Mouse (Mus musculus): ENCODE data around the gene Cdkl4.
"Not testable (repeated sequence)": the region's sequence is repeated elsewhere in the genome, so short reads cannot be mapped to it uniquely, and the experiment has no call there.

Cdkl4 gene

DNA sequence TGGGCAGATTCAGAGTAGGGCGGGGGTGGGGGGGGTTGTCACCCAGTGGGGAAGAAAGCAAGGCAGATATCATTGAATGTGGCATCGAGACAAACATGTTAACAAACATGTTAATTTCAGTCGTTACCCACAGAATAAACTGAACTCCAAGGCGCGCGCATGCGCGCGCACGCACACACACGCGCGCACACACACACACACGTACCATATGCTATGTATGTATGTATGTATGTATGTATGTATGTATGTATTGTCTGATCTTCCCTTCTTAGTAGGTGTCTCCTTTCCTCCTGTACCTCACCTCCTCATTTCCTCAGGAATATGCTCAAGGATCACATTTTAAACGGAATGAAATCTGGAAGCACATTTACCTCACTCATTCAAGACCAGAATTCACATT is at the start of gene Cdkl4:
Gene Cdkl4 (minus strand): TSS at position 175 of the 400 bp plus-strand sequence.
- no peak for DNase-seq

DNA sequence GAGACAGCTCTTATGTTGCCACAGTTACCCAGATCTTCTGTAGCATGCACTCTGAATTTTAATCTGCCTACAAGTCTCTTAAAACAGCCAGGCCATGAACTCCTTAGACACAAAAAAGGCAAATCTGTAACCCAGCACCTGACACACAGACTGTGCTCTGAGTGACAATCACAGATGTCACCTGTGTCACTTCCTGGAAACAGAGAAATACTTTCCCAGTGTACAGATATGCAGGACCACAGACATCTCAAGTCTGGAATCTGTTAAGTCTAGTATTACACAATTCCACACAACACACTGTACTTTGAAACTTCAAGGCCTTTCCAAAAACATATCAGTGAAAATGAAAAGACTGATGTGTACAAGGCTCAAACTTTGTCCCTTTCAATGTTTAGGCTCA is 47.4 kb upstream of the Cdkl4 start:
- no peak for DNase-seq

DNA sequence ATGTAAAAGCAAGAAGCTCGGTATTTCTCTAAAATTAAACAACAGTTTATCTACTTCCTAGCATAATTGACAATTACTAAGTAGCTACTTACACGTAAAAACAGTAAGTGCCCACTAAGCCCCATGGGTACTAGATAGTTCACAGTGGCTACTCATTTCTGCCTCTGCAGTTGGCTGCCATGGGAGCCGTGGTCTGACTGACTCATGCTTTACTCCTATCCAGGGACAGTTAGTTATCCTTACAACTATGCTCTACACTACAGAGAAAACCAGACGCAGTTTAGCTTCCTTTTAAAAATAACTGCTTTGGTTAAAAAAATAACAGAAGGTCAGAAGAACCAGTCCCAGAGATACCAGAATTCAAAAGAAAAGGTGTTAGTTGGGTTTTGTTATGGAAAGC is 44.1 kb upstream of the Cdkl4 start:
- no peak for DNase-seq

DNA sequence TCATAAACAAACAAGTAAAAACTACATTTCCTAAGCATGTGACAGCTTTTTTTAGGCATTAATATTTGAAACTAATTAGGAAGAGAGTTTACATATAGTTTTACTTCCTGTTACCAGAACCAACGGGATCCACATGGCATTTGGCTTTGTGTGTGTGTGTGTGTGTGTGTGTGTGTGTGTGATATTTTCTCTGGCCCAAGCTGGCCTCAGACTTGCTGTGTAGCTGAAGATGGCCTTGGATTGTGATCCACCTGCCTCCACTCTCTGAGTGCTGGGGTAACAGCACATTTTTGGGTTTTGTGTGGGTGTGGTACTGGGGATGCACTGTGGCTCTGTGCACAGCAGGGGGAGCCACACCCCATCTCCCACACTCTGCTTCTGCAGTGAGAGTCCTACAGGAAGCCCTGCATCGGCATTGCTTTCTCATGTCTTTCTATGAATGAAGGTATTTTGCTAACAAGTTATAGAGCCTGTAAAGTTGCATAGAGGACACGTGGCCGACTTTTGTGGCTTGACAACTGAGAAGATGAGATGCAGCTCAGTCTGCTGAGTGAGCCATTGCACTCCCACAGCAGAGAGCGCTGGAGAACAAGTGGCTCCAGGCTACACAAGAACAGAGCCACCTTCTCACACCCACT is 43.3 kb upstream of the Cdkl4 start:
- DNase-seq = peak; percentile 74 to 77

DNA sequence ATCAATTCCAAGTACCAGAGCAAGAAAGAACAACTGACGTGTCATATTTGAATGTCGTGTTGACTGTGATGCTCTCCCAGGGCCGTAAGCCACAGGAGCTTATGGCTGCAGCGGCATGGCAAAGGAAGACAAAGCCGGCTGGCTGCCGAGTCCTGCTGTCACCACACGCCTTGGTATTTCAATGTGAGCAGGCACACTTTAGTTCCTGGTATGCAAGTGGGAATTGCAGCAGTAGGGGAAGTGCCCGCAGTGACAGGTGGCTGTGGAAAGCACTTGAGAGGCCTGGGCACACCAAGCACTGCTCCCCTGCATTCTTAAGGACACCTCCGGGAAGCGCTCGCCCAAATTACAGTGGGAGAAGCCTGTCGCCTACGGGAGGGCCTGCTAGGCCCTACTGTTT is 41.9 kb upstream of the Cdkl4 start:
- peak; percentile 55 to 63 for DNase-seq

DNA sequence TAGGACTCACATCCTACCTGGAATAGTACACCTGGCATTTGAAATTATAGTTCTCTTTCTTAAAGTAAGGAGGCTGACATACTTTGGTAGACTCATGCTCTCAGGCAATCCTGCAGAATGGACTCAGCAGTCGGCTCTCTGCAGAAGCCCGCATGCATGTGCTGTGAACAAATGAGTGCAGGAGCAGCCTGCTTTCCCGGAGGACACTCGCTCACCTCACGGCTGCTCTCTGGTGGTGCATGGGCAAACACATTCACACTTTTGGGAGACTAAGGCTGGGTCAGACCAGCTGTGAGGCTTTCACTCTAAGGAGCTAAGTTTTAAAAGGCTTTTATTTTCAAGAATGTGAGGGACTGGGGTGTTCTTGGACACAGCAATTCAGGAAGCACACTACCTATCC is 41.3 kb upstream of the Cdkl4 start:
- DNase-seq = no peak

DNA sequence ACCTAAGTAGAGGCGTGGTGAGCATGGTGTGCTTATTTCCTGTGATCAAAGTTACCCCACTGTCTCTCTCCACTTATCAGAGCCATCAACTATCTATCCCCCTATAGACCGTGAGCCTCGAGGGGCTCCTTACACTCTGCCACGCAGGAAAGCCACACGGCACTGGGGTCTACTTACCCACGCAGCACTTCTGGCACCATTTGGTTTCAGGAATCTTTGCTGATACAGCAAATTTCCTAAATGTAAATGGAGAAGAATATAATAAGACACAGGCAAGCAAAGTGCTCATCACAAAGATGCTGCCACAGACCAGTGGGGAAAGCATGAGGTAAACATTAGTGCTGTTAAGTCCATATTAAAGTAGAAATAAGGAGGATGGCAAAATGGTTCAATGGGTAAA is 26.2 kb upstream of the Cdkl4 start:
- DNase-seq = no peak

DNA sequence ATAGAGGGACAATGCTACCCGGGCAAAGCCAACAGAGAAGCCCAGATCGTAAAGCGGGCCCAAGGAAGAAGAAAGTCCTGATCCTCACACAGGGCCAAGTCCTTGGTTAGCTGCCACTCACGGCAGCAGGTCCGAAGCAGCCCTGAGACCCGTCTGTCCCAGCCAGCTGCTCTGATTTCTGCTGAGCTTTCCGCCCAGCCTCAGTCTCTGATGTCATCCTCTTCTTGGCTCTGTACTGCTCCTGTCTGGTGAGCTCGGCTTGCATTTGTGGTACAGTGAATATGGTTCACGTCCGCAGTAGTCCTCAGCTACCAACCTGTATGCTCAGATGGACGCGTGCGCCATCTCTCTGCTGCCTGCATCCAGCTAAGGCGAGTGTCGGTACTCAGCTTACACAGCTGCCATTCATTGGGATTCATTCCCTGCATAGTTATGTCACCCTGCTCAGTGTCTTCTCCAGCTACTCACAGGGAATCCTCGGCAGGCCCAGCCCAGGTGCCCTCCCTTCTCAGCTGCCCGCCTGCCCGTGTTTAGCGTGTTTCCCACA is 25.5 kb upstream of the Cdkl4 start:
- DNase-seq = peak; percentile 31 to 37

DNA sequence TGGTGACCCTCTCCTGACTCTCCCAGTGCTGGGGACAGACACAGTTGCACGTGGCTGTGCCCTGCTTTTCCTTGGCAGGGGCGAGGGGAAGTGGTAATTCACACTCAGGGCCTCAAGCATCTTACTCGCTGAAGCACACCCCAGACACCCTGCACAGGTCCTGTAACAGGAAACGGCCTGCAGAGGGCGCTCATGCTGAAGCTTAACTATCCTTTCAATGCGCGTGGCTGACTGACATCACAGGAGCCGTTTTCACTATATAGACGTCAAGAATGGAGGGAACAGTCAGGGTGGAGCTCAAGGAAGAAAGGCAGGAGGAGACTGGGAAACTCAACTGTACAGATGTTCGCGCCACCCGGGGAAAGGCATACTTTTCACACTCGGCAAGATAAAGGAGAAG is 23.8 kb upstream of the Cdkl4 start:
- DNase-seq = peak; percentile 77 to 82

DNA sequence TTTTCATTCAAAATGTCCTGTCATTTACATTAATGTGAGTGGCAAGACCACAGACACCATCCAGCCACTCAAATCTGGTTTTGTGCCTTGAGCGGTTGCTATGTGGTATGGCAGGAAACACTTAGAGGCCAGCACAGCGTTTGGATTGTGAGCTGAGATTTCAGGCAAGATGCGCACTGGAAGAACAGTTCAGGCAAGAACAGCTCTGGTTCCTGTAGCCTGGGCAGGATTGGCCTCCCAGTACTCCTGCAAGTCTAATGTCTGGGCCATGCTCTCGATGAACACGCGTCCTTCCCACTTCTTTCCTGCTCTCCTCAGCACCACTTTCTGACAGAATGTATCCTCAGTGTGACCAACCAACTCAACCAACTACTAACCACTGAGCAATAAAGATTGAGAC is 5.4 kb upstream of the Cdkl4 start:
- no peak for DNase-seq

DNA sequence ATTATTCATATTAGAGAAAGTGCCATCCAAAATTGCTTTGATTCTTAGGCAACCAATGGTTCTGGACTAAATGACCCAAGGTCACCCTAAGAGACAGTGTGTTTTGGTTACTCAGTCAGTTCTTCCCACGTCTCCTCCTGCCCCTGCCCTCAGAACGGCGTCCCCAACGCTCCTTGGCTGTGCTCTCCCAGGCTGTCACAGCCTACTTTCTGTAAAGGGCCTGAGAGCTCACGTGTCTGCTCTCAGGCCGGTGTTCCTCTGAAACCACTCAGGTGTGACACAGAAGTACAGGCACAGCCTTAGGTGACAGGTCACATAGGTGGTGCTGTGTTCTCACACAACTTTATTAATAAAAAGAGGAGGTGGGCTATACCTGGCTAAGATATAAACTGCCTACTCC is 2.3 kb upstream of the Cdkl4 start:
- DNase-seq = no peak

DNA sequence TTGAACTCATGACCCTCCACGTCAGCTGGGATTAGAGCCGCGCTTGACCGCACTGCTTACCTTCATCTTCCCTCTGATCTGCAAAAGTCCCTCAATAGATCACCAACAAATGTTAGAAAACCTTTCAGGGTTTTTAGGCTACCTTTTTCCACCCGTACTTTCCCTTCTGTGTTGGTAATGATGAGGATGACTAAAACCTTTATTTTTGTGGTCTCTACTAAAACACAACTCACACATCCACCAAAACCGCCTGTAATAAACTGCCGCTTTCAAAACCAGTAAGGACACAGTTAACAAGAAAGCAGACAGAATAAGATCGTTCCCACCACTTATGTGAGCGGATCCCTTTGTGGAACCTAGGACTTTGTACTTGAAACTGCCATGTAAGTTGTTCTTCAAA is 1.5 kb upstream of the Cdkl4 start:
- DNase-seq = no peak

DNA sequence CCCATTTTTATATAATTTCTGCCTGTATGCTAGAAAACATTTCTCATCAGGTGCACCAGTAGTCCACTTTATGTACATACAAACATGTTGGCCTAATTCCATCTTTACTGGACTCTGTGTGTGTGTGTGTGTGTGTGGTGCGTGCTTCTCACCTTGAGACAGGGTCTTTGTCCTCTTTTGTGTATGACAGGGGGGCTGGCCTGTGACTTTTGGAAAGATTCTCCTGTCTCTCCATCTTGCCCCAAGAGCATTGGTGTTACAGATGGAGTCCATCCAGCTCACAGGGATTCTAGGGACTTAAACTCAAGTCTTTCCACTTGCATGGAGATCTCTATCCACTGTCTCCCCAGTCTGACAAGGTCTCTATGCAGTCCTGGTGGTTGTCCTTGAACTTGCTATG is 428 bp upstream of the Cdkl4 start:
- no peak for DNase-seq

DNA sequence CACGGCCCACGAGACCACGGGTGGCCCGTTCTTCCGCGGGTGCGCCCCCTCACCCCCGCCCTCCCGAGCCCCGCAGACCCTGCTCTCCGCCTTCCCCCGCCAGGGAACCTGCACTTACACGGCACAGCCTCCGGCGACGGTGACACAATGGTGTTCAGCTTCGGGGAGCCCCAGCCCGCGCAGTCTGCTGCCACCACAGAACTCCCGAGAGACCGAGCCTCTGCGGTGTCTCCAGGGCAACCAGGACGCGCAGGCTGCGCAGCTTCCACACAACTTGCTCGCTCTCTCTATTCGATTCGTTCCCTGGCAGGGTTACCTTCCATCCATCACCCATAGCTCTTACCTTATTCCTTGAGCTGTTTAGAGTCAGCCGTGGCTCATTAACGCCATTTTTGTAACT is 399 bp downstream of the Cdkl4 start:
- peak; percentile 52 to 74 for DNase-seq

DNA sequence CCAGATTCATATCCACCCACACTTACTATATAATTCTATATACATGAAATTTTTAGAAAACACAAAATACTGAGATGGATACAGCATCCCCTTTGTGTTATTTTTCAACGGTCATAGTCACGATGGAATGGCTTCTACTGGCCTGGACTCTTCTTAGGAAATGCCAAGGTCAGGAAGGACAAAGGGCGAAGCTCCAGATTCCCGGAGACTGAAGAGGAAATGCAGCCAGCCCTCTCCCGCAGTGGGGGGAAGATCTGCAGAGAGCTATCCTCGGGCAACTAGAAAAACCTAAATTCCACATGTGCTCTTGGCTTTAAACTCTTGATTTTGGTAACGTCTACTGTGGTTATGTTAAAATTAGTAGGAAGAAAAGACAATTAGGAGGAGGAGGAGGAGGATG is 2.6 kb downstream of the Cdkl4 start:
- DNase-seq = no peak

DNA sequence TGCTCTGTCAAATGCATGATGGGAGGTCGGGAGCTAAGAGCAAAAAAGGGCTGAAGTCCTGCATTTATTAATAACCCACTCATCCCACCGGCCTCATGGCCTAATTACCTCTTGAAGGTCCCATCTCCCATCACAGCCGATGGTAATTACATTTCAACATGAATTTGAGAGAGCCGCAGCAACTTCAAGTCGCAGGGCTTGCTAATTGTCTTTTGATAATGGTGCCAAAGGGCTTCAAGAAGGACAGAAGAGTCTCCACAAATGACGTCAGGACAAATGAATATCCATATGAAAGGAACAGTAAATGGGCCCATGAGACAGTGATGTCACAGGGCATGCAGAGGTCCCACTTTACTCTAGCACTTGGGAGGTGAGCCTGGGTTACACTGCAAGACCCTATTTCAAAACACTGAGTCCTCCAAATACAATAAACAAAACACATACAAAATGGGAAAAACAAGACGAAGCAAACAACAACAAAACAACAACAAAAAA is 3.1 kb downstream of the Cdkl4 start:
- DNase-seq = no peak

DNA sequence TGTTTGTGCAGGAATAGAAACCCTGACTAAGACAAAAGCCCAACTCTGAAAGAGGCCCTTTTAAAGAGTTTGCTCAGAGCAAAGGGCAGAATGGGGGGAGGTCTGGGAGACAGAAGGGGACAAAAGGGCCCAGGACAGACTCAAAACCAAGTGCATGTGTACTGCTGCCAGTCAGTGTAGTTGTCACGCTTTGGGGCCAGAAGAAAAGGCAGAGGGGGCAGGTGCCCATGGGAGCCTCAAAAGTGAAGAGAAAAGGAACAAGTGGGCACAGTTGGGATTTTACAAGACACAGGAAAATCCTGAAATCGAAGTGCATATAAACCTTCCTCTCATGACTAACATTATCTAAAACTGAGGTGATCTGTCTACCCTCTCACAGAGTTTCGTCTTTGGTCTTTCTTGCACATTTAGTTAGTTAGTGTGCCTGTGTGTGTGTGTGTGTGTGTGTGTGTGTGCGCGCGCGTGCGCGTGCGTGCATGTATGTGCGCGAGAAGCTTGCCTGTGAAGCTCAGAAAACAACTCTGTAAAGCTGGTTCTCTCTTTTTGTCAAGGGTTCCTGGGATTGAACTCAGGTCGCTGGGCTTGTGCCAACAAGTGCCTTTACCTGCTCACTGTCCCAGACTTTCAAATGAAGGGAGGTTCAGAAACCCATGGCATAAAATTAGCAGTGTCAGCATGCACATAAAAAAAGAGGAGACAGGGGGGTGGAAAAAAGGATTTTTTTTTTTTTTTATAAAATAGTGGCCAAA is 5.3 kb downstream of the Cdkl4 start:
- DNase-seq = no peak

DNA sequence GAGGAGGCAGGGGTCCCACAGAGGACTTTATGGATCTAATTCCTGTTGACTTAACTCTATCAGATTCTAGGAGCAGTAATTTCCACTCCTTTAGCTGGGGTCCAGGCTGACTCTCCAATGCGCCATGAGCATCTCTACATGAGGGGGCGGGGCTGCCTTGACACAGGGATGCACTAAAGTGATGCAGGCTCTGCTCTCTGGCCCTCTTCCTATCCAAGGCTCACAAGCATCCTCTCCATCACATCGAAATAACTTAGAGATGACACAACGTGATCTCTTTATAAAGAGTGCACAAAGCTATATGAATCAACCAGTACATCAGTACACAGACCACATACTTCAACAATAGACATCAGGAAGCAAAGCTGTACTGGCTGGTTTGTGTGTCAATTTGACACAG is 6.2 kb downstream of the Cdkl4 start:
- no peak for DNase-seq

DNA sequence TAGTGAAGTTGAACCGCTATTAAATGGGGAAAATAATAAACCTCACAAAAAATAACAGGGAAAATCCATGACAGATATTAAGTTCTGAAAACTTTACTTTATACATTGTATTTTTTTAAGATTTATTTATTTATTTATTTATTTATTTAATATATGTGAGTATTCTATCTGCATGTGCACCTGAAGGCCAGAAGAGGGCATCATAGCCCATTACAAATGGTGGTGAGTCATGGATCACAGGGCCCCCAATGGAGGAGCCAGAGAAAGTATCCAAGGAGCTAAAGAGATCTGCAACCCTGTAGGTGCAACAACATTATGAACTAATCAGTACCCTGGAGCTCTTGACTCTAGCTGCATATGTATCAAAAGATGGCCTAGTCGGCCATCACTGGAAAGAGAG is 7.9 kb downstream of the Cdkl4 start:
- not testable (repeated sequence) for DNase-seq

DNA sequence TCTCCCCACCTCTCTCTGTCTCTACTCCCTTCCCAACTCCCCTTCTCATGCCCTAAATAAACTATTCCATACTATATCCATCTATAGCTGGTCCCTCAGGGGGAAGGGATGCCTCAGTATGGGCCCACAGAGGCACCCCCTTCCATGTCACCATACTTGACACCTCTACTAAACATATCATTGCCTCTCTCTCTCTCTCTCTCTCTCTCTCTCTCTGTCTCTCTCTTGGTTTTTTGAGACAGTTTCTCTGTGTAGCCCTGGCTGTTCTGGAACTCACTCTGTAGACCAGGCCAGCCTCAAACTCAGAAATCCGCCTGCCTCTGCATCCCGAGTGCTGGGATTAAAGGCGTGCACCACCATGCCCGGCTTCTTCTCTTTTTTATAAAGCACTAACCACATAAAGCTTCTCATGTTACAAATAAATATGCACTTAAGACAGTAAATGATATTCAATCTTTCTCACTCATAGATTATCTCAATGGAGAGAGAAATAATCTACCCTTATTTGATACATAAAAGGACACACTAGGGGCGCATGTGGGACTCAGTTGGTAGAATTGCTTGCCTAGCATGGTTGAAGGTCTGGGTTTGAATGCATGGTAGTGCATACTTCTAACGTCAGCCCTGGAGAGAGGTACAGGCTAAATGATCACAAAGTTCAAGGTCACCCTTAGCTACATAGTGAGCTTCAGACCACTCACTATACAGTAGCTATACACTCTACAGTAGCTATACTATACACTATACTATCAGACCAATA is 8.6 kb downstream of the Cdkl4 start:
- no peak for DNase-seq

DNA sequence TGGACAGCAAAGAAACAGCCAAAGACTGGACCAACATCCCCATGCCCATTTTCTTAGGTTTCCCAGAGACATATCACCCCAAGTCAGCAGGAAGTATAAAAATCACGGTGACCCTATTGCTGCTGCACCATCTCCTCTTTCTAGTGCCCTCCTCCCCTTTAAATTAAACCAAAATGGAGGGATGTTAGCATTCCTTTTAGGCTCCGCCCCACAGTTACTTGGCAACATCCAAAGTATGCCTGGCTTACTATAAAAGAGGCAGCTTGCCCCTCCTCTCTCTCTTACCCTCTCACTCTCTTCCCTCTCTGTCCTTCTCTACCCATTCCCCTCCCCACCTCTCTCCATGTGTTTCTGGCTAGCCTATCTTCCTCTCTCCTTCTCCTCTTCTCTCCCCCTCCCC is 9.2 kb downstream of the Cdkl4 start:
- no peak for DNase-seq

DNA sequence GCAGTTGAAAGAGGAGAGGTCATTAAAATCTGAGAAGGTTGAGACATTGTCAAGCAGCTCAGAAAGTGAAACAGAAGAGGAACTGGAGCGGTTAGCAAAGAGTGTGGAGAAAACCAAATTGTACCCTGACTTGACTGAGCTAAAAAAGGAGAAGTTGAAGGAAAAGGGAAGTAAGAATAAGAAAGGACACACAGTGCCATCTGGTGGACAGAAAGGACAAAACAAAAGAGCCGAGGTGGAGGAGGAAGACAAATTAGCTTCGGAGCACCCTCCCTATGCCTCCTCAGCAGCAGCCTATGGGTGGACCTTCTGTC is 13.0 kb downstream of the Cdkl4 start:
- DNase-seq = peak; percentile 46 to 48

DNA sequence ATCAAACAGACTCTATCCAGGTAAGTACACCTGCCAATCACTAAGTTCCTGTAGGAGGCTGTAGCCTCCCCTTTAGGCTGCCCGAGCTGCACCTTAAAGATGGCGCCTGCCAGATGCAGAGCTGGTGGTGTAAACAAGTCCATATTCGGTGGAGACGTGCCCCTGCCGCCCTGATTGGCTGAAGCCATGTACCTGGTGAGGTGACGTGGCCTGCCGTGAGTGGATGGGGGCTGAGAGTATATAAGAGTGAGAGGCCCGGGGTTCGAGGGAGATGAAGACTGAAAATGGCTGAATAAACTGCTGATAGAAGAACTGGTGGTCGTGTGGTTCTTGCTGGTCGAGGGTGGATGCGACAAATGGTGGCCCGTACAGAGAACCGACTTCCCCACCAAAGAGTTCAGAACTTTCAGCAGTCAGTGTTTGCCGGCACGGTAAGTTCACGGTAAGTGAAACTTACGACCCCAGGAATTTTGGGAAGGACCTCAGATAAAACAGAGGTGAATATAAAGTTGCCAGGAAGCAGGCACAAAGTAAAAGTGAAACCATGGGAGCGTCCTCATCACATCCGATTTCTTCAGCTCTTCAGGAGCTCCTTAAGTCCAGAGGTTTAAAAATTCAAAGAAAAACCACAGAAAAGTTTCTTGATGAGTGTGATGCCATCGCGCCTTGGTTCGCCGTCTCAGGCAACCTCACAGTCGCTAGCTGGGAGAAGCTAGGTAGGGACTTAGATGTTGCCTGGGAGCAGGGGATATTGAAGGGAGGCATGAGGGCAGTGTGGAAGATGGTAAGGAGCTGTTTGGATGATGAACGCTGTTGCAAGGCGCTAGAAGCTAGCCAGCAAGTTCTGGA is 13.6 kb downstream of the Cdkl4 start:
- not testable (repeated sequence) for DNase-seq
